Mouse (Mus musculus) thymus, postnatal 0 days (tissue): Measurements from ENCODE around the gene Mlph. TPM values are rescaled to one million over a fixed set of nuclear protein-coding genes. Genes with fewer than 3 reads are reported as not detected.

ENCODE experiments used
- DNase-seq: peaks from one replicate; pipeline ENCODE4 v3.0.0-alpha.2; 2015; ENCODE audit warnings: low spot score
- polyA plus RNA-seq: library from polyadenylated mRNA; unstranded; fragments of >200 nt; fragmentation: Nextera tagmentation; extraction: Ambion mirVana; gene quantifications from 2 replicates; pipeline ENCODE4 v1.2.1, GENCODE M21; 2015

The Mlph gene
- polyA plus RNA-seq, 1 experiment from 2014 or later, result 0.55 TPM

DNA sequence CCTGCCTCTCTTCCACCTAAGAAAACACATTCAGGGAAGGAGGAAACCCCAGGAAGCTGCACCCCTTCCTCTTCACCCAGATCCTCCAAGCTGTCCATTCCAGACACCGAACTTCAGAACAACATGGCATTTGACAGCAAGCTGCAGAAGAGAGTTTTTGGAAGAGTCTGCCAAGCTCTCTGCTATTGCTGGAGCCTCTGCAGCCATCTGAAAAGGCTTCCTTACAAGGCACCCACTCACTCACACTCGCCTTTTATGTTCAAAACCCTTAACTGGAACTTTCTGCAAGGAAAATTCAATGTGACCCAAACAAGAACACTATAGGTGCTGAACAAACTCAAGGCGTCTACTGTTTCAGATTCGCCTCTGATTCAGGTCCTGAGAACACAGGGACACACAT is 53.8 kb downstream of the Mlph start:
- no peak for DNase-seq

DNA sequence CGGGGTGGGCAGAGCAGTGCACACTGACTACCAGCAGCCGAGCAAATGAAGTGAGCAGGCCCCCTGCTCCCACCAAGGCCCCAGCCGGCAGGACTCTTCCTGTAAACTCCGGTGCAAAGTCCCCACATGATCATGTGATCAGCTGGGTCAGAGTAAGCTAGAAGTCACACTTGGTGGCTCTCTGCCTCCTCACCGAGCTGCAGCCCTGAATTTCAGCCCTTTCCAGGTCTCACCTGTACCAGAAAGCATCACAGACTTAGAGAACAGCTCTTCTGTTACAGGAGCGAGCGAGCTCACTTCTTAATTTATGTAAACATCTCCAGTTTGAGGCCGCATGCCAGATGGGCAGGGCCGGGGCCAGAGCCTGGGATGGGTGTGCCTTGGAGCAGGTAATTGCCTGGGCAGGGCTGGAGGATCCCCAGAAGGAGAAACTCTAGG is 54.5 kb downstream of the Mlph start, which contains the start of gene Rab17:
Gene Rab17, minus strand, starts transcription at position 315 of the 438 bp plus-strand sequence.
- DNase-seq, result no peak

DNA sequence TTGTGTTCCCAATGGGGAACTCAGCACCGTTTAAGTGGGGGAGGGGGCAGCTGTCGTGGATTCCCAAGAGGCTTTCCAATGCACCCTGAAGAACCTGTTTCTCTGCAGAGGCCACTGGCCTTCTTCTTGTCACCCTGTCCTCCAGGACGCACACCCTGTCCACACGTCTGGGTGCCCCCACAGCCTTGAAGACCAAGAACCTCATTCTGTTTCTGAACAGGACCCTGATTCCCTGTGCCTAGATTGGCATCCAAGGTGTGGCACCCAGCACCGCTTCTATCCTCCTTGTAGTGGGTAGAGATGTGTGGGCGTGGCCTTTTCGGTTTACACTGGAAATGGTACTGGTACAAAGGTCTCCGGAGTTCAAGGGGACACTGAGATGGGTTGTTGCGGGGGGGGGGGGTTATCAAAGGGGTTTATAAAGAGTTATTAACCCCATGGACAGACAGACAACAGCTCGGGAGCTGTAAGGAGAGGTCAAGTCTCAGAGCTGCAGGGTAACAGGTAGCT is 55.1 kb downstream of the Mlph start:
- DNase-seq, result no peak

DNA sequence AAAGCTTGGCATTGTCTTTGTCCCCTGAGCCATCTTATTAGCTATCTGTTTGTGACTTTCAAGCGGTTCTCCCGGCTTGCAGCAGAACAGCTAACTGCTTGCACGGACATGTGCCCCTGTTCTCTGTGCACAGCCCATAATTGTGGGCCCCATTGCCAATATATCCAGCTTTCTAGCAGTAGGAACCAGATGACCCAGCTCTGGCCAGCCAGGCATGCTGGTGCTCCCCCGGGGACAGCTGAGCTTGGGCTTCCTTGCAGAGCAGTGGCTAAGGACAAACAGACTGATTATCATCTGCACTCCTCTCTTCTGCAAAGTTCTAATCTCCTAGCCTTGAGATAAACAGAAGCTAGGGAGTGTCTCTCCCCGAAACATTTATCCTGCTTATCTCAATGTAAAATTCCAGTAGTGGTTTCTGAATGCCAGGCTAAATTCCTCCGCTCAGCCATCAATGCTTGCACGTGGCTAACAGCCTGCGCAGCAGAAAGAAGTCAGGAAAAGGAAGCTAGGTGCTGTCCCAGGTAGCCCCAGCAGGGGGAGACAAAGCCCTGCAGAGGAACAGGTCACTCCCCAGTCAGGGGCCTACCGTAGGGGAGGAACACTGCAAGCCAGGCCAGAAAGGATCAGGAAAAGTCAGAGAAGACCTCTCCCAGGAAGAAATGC is 58.2 kb downstream of the Mlph start:
- DNase-seq, result peak; percentile 81

DNA sequence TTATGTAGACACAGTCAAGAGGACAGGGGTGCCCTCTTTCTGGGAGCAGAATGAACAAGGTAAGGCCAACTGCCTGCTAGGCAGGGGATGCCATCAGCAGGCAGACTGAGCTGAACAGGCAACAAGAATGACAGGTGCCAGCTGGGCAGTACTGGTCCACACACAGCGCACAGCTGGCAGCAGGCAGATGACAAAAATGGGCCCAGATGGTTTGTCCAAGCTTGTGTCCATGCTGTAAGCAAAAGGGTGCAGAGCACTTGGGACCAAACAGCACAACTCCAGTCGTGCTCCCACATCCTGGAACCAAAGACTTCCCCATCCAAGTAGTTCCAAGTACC is 58.7 kb downstream of the Mlph start:
- DNase-seq, result no peak

DNA sequence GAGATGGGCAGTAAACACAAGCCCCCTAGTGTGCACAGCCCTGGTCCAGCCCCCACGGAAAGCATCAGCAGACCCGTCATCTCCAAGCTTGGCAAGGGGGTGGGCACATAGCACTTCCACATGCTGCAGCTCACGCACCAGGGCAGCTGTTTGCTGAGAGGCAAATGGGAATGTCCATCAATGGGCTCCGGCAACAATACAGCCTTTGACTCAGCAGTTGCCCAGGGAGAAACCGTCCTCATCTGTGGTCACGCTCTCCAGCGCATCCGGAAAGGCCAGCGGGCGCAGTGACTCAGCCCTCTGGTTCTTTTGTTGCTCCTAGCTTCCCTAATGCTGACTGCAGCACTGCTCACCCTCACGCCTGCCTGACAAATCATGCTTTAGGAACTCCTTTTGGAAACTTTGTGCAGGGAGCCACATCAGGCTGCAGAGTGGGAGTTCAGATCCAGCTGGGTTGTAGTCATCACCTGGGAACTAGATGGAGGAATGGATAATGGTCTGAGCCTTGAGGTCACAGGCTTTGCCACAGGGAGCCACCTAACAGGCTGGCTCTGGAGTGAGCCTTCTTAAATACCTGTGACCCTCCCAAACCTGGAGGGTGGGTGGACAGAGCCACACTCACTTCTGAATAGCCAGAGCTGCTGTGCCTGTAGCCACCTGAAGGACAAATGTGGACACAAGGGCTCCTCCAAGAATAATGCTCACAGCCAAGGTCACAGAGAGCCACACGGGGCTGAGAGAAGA is 60.2 kb downstream of the Mlph start:
- no peak for DNase-seq

DNA sequence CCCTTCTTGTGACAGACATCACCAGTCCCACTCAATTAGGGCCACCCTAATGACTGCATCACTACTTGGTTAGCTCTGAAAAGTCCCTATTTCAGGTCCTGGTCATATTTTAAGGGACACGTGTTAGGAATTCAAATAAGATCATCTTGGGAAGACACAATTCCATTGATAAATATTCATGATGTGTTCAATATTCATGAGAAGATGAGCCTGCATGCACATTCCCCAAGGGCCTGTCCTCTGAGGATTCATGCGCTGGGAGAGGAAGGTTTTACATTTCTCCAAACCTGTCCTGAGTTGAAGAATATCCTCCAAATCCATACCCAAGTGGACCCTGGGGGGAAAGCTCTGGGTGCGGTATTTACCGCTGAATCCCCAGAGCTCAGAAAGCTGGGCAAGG is 61.1 kb downstream of the Mlph start:
- DNase-seq, result no peak

DNA sequence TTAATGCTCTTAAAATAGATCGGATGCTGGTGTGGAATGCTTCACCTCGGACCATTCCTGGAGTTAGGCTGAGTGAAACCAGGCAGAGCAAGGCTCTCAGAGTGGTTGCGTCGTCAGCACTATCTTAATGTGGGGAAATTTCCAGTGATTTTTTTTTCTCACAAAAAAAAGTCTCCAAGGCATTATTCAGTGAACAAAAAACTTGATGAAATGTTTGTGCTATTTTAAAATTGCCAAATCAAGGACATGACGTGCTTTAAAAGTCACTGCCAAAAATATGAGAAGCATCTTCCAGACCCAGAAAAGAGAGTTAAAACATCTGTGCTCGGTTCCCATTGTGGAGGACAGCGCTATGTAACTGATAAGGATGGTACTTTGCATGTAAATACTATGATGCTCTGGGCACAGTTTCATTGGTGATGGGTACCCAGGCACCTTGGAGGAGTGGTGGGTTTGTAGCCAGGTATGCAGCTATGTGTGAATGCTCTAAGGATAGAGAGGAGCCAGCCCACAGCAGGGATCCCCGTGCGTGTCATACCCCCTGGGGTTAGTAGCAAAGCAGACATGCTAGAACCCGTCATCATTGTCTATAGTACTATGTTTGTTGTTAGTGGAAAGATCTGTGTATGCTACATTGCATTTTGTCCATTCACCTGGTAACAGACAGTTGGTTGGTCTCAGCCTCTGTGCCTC is 65.9 kb downstream of the Mlph start:
- DNase-seq, result no peak

DNA sequence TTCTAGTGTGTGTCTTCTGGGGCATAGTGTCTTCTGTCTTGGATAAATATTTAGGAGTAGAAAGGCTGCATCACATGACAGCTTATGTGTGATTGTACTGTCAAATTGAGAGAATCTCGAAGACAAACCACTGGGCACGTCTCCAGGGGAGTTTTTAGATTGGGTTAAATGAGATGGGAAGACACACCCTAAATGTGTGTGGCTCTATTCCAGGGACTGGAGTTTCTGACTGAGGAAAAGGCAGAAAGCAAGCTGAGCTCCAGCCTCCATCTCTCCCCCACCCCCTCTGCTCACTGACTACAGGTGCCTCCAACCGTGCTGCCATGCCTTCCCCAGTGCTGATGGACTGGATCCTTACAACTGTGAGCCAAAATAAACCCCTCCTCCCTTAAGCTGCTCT is 66.5 kb downstream of the Mlph start:
- no peak for DNase-seq

DNA sequence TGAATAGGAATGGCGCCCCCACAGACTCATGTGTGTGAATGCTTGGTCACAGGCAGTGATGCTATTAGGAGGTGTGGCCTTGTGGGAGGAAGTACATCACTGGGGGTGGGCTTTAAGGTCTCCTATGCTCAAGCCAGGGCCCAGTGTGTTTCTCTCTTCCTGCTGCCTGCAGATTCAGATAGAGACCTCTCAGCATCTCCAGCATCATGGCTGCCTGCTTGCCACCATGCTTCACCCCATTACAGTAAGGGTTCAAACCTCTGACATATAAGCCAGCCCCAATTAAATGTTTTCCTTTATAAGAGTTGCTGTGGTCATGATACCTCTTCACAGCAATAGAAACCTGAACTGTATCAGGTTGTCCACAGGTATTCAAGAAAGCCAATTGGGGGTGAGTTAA is 81.0 kb downstream of the Mlph start:
- DNase-seq, result no peak

DNA sequence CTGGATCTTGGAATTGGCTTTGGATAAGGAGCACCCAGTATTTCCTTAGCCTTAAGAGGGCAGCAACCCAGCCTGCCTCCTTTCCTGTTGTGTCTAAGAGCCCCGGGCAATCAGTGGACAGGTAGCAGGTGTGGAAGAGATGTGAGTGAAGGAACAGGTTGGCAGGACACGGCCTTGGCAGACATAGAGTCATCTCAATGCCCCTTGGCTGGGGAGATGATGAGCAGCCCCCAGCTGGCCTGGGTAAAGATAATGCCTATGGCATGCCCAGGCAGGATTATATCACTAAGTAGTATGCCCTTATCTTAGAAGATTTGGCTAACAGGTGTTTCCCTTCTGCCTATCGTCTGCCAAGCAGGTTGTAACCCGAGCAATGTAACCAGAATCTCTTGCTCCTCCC is 82.3 kb downstream of the Mlph start:
- no peak for DNase-seq

DNA sequence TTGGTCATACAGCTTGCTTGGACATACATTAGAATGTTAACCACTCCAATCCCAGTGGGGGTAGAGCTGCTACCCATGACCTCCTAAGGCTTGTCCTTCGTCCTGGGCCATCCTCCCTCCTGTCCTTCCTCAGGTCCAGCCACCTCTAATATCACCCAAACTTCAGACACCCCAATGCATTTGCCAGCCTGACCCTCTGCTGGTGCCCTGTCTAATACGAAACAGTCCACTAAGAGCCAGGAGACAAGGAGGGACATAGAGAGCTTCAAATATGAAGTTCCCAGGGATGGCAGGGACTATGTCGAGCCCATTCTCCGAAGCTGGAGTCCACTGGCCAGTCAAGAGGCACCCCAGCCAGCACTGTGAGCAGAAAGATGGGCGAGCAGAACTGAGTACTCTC is 82.8 kb downstream of the Mlph start:
- DNase-seq, result no peak

DNA sequence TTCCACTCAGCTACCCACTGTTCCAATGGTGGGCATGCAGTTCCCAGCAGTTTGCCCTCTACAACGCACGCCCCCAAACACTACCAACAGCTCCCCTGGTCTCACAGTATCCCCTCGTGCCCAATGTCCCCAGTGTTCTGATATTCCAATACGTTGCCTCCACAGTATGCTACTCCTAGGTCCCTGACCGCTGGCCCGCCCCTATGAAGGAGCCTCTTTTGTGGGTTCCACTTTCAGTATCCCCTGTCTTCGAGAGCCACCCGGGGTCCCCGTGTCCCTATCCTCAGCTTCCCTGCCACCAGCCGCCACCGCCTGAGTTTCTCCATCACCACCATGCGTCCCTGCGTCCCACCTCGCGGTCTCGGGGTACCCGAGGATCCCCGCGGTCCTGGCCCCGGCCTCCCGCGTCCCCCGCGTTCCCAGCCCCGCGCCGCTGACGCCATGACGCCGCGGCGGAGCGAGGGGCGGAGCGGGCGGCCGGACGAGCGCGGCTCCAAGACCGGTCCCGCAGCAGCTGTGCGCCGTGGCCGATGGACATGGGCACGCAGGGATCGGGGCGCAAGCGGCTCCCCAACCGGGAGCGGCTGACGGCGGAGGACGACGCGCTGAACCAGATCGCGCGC is 83.5 kb downstream of the Mlph start, which contains the start of gene Lrrfip1:
Gene Lrrfip1, plus strand, starts transcription at position 470 of the 623 bp plus-strand sequence.
- no peak for DNase-seq

DNA sequence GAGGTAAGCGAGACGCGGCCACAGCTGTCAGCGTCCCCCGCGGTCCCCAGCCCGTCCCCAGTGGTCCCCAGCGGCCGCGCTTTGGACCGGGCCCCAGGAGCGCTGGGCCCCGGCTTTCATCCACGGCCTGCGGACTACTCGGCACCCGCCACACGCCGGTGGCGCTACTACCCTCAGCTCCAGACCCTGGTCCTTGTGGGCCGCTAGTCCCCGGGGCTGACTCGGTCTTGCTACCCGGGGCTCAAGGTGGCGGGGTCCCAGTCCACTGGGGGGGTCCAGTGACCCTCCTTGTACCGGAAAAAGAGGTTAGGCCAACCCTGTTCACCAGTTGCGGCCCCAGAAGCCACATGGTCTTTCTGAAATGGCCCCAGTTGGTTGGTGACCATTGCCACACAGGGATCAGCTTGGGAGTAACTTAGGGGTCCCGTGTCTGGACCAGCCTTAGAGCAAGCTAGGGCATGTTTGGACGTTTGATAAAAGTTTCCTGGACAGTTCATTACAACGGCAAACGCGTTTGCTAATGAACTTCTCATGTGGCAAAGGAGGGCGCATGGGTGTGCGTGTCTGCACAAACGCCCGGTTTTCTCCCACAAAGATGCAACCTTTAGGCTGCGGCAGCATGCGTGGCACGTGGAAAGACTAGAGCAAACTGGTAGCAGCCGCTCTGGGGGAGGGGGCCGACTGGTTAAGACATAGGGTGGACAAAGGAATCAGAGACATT is 84.2 kb downstream of the Mlph start:
- DNase-seq, result no peak

DNA sequence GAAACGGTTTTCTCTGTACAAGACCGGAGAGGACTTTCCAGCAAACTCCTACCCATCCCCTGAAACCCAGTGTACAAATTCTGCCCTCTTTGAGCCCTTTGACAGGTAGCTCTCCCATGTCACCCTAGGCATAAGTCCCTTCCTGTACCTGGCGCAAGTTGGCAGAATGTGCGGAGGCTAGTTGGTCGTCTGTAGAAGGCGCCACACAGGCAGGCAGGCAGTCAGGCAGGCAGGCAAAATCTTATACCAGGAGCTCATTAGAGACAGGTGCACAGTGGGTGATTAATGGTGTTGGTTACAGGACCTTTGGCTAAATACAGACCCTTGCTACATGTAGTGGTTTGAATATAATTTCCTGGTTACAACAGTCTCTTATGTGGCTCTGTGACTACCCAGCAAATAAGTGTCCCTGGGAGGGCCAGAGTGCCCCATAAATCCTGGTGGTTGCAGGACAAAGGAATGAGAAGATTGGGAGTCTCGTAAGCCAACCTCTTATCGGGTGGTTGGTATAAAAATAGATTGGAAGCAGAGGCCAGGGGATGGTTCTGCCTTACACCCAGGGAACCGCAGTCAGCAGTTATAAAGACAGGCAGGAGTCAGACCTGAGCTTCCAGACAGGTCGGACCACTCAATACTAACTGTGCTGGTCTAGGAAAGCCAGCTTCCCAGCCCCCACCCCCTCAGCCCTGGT is 85.2 kb downstream of the Mlph start:
- no peak for DNase-seq

Other genes with a start within 250 kb of the Mlph start
- gene Col6a3, start 71.1 kb upstream of the Mlph start, polyA plus RNA-seq, result 5.6 and 5.8 TPM in 2 replicates
- not detected in 2 replicates for gene Prlh, start 38.0 kb downstream of the Mlph start, polyA plus RNA-seq
- gene Rab17, start 54.6 kb downstream of the Mlph start, polyA plus RNA-seq, result 0.94 and 1.1 TPM in 2 replicates
- 59.8 and 61.1 TPM in 2 replicates for gene Lrrfip1, start 83.7 kb downstream of the Mlph start, polyA plus RNA-seq
- gene Rbm44, start 230.0 kb downstream of the Mlph start, polyA plus RNA-seq, result 1.4 and 2.1 TPM in 2 replicates